Mouse (Mus musculus) heart, embryonic 10.5 days (tissue): Measurements from ENCODE around the gene Hmgxb4. TPM values are rescaled to one million over a fixed set of nuclear protein-coding genes. Genes with fewer than 3 reads are reported as not detected.

Source experiments
- DNase-seq: peaks from one replicate; pipeline ENCODE4 v3.0.0-alpha.2; 2017; ENCODE audit warnings: low spot score
- H3K27ac ChIP-seq: fragments of 300-500 bp; sonication (generic); 2 replicates; pipeline ENCODE4 v1.5.1; 2016; ENCODE audit warnings: mild to moderate bottlenecking
- H3K27me3 ChIP-seq: fragments of 300-500 bp; sonication (generic); 2 replicates; pipeline ENCODE4 v1.6.1; 2016; ENCODE audit warnings: mild to moderate bottlenecking; ENCODE audit not compliant: poor library complexity, insufficient read depth, severe bottlenecking
- H3K36me3 ChIP-seq: fragments of 300-500 bp; sonication (generic); 2 replicates; pipeline ENCODE4 v1.6.1; 2016; ENCODE audit warnings: mild to moderate bottlenecking, moderate library complexity
- H3K4me1 ChIP-seq: fragments of 300-500 bp; sonication (generic); 2 replicates; pipeline ENCODE4 v1.6.1; 2016; ENCODE audit warnings: mild to moderate bottlenecking
- H3K4me3 ChIP-seq: fragments of 300-500 bp; sonication (generic); 2 replicates; pipeline ENCODE4 v1.5.1; 2016; ENCODE audit warnings: mild to moderate bottlenecking, moderate library complexity
- H3K9me3 ChIP-seq: fragments of 300-500 bp; sonication (generic); 2 replicates; pipeline ENCODE4 v1.6.1; 2016; ENCODE audit warnings: mild to moderate bottlenecking, moderate library complexity
- WGBS: fragments of 180-500 bp; shearing (Covaris S2); methylation state at CpG from one replicate; pipeline ENCODE4 v1.1.7; 2016; 5-methylcytosine and 5-hydroxymethylcytosine counted together
- polyA plus RNA-seq: library from polyadenylated mRNA; unstranded; fragments of >200 nt; fragmentation: Nextera tagmentation; extraction: Ambion mirVana; gene quantifications from 2 replicates; pipeline ENCODE4 v1.2.1, GENCODE M21; 2016

Gene Hmgxb4
- polyA plus RNA-seq, 1 experiment from 2014 or later, result 32.8 TPM

GRCm38 (mm10) chr8:75060022-75060421, 66.9 kb downstream of the Hmgxb4 start:
- H3K4me3 ChIP-seq, result no peak overlapping the region
- 72% methylated on average over 6 of the region's 6 CpGs for WGBS
- DNase-seq, result no peak
- peaks cover 11% of the 10 kb centered on the region for H3K4me1 ChIP-seq
- no peaks in the 10 kb centered on the region for H3K27me3 ChIP-seq
- H3K36me3 ChIP-seq, result peaks cover 59% of the 10 kb centered on the region
- no peaks in the 10 kb centered on the region for H3K9me3 ChIP-seq
- no peak overlapping the region for H3K27ac ChIP-seq

DNA sequence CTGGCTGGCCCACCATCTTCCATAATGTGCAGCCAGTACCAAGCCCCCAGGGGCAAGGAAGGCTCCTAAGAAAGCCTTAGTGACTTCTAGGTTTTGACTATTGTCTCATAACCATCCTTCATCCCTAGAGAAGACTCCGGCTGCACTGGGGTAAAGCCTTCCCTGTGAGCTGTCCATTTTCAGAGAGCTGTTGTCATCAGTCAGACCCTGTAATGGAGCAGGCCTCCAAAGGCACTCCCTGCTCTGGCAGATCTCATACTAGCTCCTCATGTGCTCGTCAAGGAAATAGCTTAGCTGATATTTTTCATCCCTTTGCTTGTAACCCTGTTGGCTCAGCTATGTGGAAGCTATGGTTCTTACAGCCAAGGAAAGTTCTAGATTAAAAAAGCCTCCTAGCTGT, 67.7 kb downstream of the Hmgxb4 start:
- H3K4me3 ChIP-seq, result no peak overlapping the region
- 75% methylated on average over 2 of the region's 2 CpGs for WGBS
- H3K9me3 ChIP-seq, result no peaks in the 10 kb centered on the region
- H3K4me1 ChIP-seq, result peaks cover 11% of the 10 kb centered on the region
- H3K36me3 ChIP-seq, result peaks cover 64% of the 10 kb centered on the region
- H3K27me3 ChIP-seq, result no peaks in the 10 kb centered on the region
- no peak overlapping the region for H3K27ac ChIP-seq
- DNase-seq, result no peak

DNA sequence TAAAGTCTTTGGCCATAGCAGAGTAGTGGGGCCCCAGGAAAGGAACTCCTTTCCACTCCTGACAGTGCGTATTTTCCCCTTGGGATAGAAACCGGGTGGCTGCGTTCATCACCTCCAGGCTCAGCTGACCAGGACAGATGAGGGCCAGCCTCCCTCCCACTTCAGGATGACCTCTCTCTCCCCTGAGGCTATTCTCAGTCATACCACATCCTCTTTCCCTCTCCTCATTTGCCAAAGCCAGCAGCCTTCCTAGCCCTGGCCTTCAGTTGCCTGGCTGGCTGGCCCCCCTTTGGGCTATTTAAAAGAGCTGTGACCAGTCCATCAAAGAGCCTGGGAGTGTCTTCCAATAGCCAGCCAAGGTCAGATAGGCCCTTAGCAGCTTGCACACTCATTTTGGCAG, 70.1 kb downstream of the Hmgxb4 start:
- Histone ChIP-seq H3K27me3 (no peaks in the 10 kb centered on the region), H3K4me1 (peaks cover 14% of the 10 kb centered on the region), H3K9me3 (no peaks in the 10 kb centered on the region), H3K4me3 (no peak overlapping the region), H3K36me3 (peaks cover 69% of the 10 kb centered on the region), H3K27ac (no peak overlapping the region)
- no peak for DNase-seq
- 63% methylated on average over 3 of the region's 3 CpGs for WGBS

DNA sequence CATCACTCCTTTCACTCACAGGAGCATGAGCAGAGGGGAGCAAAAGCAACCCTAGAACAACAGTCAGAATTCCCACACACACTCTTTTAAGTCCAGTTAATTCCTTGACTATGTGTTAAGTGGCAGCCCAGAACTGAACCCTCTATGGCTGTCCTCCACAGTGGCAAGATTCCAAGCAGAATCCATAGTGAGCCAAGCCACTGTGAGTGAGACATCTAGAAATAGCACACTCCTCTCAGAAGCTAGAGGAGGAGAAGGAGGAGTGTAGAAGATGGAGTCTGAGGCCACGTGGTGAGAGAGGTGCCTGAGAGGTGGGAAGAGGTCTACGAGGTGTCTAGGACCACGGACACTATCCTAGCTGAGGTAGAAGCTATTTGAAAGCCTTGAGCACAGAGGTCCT, 71.6 kb downstream of the Hmgxb4 start:
- WGBS, result 85% methylated on average over 3 of the region's 3 CpGs
- DNase-seq, result no peak
- Histone ChIP-seq H3K36me3 (peaks cover 59% of the 10 kb centered on the region), H3K9me3 (no peaks in the 10 kb centered on the region), H3K27ac (no peak overlapping the region), H3K4me3 (no peak overlapping the region), H3K27me3 (no peaks in the 10 kb centered on the region), H3K4me1 (peaks cover 14% of the 10 kb centered on the region)

DNA sequence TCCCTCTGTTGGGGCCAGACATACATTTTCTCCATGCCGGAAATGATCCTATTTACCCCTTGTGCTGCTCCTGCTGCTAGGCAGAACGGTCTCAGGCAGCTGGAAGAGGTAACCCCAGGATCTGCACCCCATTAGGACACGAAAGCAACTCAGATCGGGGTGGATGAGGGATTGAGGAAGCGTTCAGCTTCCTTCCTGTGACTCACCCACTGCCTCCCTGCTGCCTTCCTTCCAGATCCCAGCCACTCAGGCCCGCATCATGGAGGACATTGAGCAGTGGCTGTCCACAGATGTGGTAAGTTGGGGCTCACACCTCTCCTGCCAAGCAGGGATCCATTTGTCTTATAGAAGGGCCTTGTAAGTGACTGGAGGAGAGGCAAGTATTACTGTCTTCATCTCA, 74.1 kb downstream of the Hmgxb4 start:
- no peaks in the 10 kb centered on the region for H3K9me3 ChIP-seq
- DNase-seq, result no peak
- WGBS, result 66% methylated on average over 6 of the region's 6 CpGs
- peaks cover 18% of the 10 kb centered on the region for H3K4me1 ChIP-seq
- H3K27me3 ChIP-seq, result no peaks in the 10 kb centered on the region
- H3K36me3 ChIP-seq, result peaks cover 46% of the 10 kb centered on the region
- H3K4me3 ChIP-seq, result no peak overlapping the region
- H3K27ac ChIP-seq, result no peak overlapping the region

GRCm38 (mm10) chr8:75070297-75070696, 77.1 kb downstream of the Hmgxb4 start:
- Histone ChIP-seq H3K9me3 (no peaks in the 10 kb centered on the region), H3K4me3 (no peak overlapping the region), H3K27me3 (no peaks in the 10 kb centered on the region), H3K27ac (no peak overlapping the region), H3K4me1 (0 out of 2 replicates have a peak, but pooled peaks cover 7% of the 10 kb centered on the region), H3K36me3 (peaks cover 28% of the 10 kb centered on the region)
- no peak for DNase-seq
- WGBS, result 64% methylated on average over 1 of the region's 1 CpGs

- peak; percentile 93 for DNase-seq
- H3K9me3 ChIP-seq, result no peaks in the 10 kb centered on the region
- H3K36me3 ChIP-seq, result peaks cover 14% of the 10 kb centered on the region
- H3K27ac ChIP-seq, result 0 out of 2 replicates have a peak overlapping the region, but pooled peaks have one; percentile 47
- 0 out of 2 replicates have a peak, but pooled peaks cover 7% of the 10 kb centered on the region for H3K4me1 ChIP-seq
- H3K27me3 ChIP-seq, result no peaks in the 10 kb centered on the region
- no peak overlapping the region for H3K4me3 ChIP-seq
- WGBS, result 27% methylated on average over 4 of the region's 4 CpGs
These were observed 78.6 kb downstream of the Hmgxb4 start for GRCm38 (mm10) chr8:75071627-75072346.

DNA sequence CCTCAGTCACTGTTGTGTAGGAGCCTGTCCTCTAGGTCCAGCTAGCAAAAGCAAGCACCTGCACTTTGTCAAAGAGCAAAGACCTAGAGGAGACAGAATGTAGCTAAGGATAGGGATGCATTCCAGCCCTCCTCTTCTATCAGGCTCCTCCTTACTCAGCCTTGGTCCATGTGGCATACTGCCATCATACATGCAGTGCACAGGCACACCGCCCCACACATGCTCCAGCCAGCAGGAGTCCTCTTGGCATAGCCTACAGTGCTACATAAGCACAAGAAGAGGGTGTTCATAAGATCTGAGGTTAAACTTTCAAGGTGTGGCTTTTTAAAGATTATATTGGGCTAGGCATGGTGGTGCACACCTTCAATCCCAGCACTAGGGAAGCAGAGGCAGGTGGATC, 81.7 kb downstream of the Hmgxb4 start:
- Histone ChIP-seq H3K27me3 (no peaks in the 10 kb centered on the region), H3K9me3 (no peaks in the 10 kb centered on the region), H3K27ac (no peak overlapping the region), H3K4me3 (no peak overlapping the region), H3K4me1 (0 out of 2 replicates have a peak, but pooled peaks cover 4% of the 10 kb centered on the region), H3K36me3 (no peaks in the 10 kb centered on the region; the same call in 1 of the 2 replicates)
- DNase-seq, result no peak
- 91% methylated on average over 1 of the region's 1 CpGs for WGBS

DNA sequence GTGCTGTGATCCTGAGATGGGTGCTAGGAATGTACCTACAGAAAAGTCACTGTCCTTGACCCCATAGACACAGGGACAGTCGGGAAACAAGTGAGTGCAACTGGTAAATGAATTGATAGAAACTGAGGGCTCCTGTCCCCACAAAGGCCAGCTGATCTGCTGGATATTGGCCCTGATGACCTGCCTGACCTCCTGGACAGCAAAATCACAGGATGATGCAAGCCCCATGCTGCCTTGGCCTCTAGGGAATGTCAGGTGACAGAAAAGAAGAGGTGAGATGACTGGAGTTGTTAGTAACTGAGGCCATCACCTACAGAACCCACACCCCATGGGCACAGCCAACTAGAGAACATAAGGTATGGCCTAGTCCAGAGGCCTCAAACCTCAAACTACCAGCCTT, 85.1 kb downstream of the Hmgxb4 start:
- no peak for DNase-seq
- Histone ChIP-seq H3K4me3 (no peak overlapping the region), H3K27me3 (no peaks in the 10 kb centered on the region), H3K36me3 (no peaks in the 10 kb centered on the region), H3K9me3 (no peaks in the 10 kb centered on the region), H3K4me1 (peaks cover under 1% of the 10 kb centered on the region; the same call in 1 of the 2 replicates), H3K27ac (no peak overlapping the region)
- 76% methylated on average over 1 of the region's 1 CpGs for WGBS

GRCm38 (mm10) chr8:75078851-75079250, 85.7 kb downstream of the Hmgxb4 start:
- peaks cover 7% of the 10 kb centered on the region; the same call in 1 of the 2 replicates for H3K4me1 ChIP-seq
- H3K27me3 ChIP-seq, result no peaks in the 10 kb centered on the region
- H3K4me3 ChIP-seq, result no peak overlapping the region
- H3K27ac ChIP-seq, result no peak overlapping the region
- no peaks in the 10 kb centered on the region for H3K36me3 ChIP-seq
- no peak for DNase-seq
- no peaks in the 10 kb centered on the region for H3K9me3 ChIP-seq
- WGBS, result 92% methylated on average over 9 of the region's 9 CpGs

Other genes with a start within 250 kb of the Hmgxb4 start
- gene Isx, start 120.2 kb upstream of the Hmgxb4 start, polyA plus RNA-seq, result 0.09 TPM in 1 of 2 replicates, not detected in the other
- gene Tom1, start 40.3 kb downstream of the Hmgxb4 start, polyA plus RNA-seq, result 40.3 and 46.4 TPM in 2 replicates
- 19.9 and 28.3 TPM in 2 replicates for gene Hmox1, start 100.3 kb downstream of the Hmgxb4 start, polyA plus RNA-seq
- gene Mcm5, start 116.2 kb downstream of the Hmgxb4 start, polyA plus RNA-seq, result 161 and 195 TPM in 2 replicates
- gene Rasd2, start 220.6 kb downstream of the Hmgxb4 start, polyA plus RNA-seq, result 0.05 and 0.15 TPM in 2 replicates